Mouse (Mus musculus) megakaryocyte, embryonic 14.5 days (primary cell): ENCODE measurements around the gene Astl.

ENCODE experiments used
- FLI1 ChIP-seq: IDR thresholded peaks from 2 replicates; pipeline ENCODE4 v1.6.1; 2012; ENCODE audit warnings: low read length, inconsistent platforms, mixed read lengths
- GATA1 ChIP-seq: IDR thresholded peaks from 3 replicates; pipeline ENCODE4 v1.6.1; 2012; ENCODE audit warnings: mixed read lengths, low read length, inconsistent platforms, borderline replicate concordance

DNA sequence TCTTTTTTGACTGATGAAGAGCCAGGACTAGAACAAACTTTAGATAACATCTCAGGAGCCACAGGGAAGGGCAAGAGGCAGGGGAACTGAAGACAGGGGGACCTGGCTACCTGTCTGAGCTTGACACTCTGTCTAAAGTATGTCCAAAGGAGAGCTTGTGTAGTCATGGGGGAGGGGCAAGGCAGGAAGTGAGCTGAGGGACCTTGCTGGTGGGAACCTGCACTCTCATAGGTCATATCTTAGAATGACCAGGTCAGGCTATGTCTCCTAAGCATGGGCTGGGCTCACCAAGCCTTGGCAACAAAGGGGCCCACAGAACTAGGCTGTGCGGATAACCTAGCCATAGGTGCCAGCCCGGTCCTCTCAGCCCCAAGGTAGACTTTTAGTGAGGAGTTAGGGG lies 33.6 kb downstream of the Astl start:
- no peak for TF ChIP-seq GATA1
- no peak for TF ChIP-seq FLI1
